Mouse (Mus musculus) C2C12 (cell line): ENCODE data around the gene Ctnnbl1.

Experiments
- CEBPB ChIP-seq: IDR thresholded peaks from one replicate; pipeline ENCODE4 v1.6.1; 2011; ENCODE audit warnings: low read depth, mild to moderate bottlenecking, control low read depth, moderate library complexity
- CTCF ChIP-seq: IDR thresholded peaks from one replicate; pipeline ENCODE4 v1.5.1; 2011; ENCODE audit not compliant: control insufficient read depth, insufficient read depth, insufficient read length
- USF1 ChIP-seq: IDR thresholded peaks from one replicate; pipeline ENCODE4 v1.6.1; 2011; ENCODE audit warnings: low read depth, mild to moderate bottlenecking, control low read depth, moderate library complexity

- TF ChIP-seq USF1: no peak
- no peak for TF ChIP-seq CTCF
- TF ChIP-seq CEBPB: no peak
These were observed 55.8 kb downstream of the Ctnnbl1 start for GRCm38 (mm10) chr2:157792840-157793552.
